Mouse (Mus musculus): ENCODE data around the gene Prx. TPM values are rescaled to one million over a fixed set of nuclear protein-coding genes. Genes with fewer than 3 reads are reported as not detected.
"Not testable (repeated sequence)": the region's sequence is repeated elsewhere in the genome, so short reads cannot be mapped to it uniquely, and the experiment has no call there.

The Prx gene
- total RNA-seq, 2 experiments from 2014 or later, result 4.1 to 5.9 TPM

GRCm38 (mm10) chr7:27486102-27486769, 12.9 kb upstream of the Prx start:
- no peak for DNase-seq

GRCm38 (mm10) chr7:27486770-27487697, 12.1 kb upstream of the Prx start, which contains the start of gene Sertad1:
Sertad1 (plus strand) TSS chr7:27486910.
- DNase-seq, result peak; percentile 100

- DNase-seq, result peak; percentile 84
Measured at GRCm38 (mm10) chr7:27487740-27488268, 11.3 kb upstream of the Prx start.

GRCm38 (mm10) chr7:27489270-27489869, 9.8 kb upstream of the Prx start:
- DNase-seq, result no peak

GRCm38 (mm10) chr7:27490227-27490542, 8.9 kb upstream of the Prx start:
- DNase-seq, result no peak

- peak; percentile 96 for DNase-seq
Measured at GRCm38 (mm10) chr7:27490543-27491329, 8.4 kb upstream of the Prx start.

- no peak for DNase-seq
Measured at GRCm38 (mm10) chr7:27491856-27492255, 7.3 kb upstream of the Prx start.

- no peak for DNase-seq
Measured at GRCm38 (mm10) chr7:27493022-27493421, 6.1 kb upstream of the Prx start.

- DNase-seq, result no peak
Measured at GRCm38 (mm10) chr7:27493450-27493849, 5.7 kb upstream of the Prx start.

GRCm38 (mm10) chr7:27494659-27495367, 4.3 kb upstream of the Prx start:
- not testable (repeated sequence) for DNase-seq

- DNase-seq, result peak; percentile 39
Measured at GRCm38 (mm10) chr7:27501620-27502019, 2.5 kb downstream of the Prx start.

- DNase-seq, result no peak
Measured at GRCm38 (mm10) chr7:27506765-27507370, 7.7 kb downstream of the Prx start.

GRCm38 (mm10) chr7:27507711-27508647, 8.9 kb downstream of the Prx start:
- peak; percentile 99 for DNase-seq

GRCm38 (mm10) chr7:27508648-27509005, 9.5 kb downstream of the Prx start:
- peak; percentile 76 for DNase-seq

- no peak for DNase-seq
Measured at GRCm38 (mm10) chr7:27510809-27511208, 11.7 kb downstream of the Prx start.

GRCm38 (mm10) chr7:27514961-27515360, 15.8 kb downstream of the Prx start:
- no peak for DNase-seq

- no peak for DNase-seq
Measured at GRCm38 (mm10) chr7:27518314-27518713, 19.2 kb downstream of the Prx start.

- no peak for DNase-seq
Measured at GRCm38 (mm10) chr7:27520104-27520503, 21.0 kb downstream of the Prx start.

- DNase-seq, result no peak
Measured at GRCm38 (mm10) chr7:27520599-27520998, 21.5 kb downstream of the Prx start.

GRCm38 (mm10) chr7:27522967-27523366, 23.8 kb downstream of the Prx start, which contains the start of gene Hipk4:
Hipk4 (plus strand) TSS chr7:27523267.
- no peak for DNase-seq
